Mouse (Mus musculus) lung, postnatal 25 days (tissue): ENCODE results near the gene Ermp1.
A peak's percentile ranks its signal among the peaks of the same experiment; 100 is the strongest.

Experiments used
- DNase-seq: peaks from one replicate; pipeline ENCODE4 v3.0.0; 2022; ENCODE audit warnings: low spot score

The Ermp1 gene

GRCm38 (mm10) chr19:29661974-29662580, 13.9 kb upstream of the Ermp1 start:
- DNase-seq = no peak

GRCm38 (mm10) chr19:29660835-29661764, 12.9 kb upstream of the Ermp1 start:
- no peak for DNase-seq

- DNase-seq = no peak
Measured at GRCm38 (mm10) chr19:29659705-29660104, 11.5 kb upstream of the Ermp1 start.

GRCm38 (mm10) chr19:29658836-29659235, 10.6 kb upstream of the Ermp1 start:
- no peak for DNase-seq

GRCm38 (mm10) chr19:29657558-29657957, 9.3 kb upstream of the Ermp1 start:
- no peak for DNase-seq

- no peak for DNase-seq
Measured at GRCm38 (mm10) chr19:29657033-29657432, 8.8 kb upstream of the Ermp1 start.

- DNase-seq = no peak
Measured at GRCm38 (mm10) chr19:29656620-29657019, 8.4 kb upstream of the Ermp1 start.

GRCm38 (mm10) chr19:29656029-29656428, 7.8 kb upstream of the Ermp1 start:
- DNase-seq = no peak

- no peak for DNase-seq
Measured at GRCm38 (mm10) chr19:29655148-29655547, 6.9 kb upstream of the Ermp1 start.

- no peak for DNase-seq
Measured at GRCm38 (mm10) chr19:29653768-29654265, 5.6 kb upstream of the Ermp1 start.

GRCm38 (mm10) chr19:29649683-29650082, 1.5 kb upstream of the Ermp1 start:
- no peak for DNase-seq

GRCm38 (mm10) chr19:29648550-29648914, 317 bp upstream of the Ermp1 start:
- no peak for DNase-seq

- DNase-seq = no peak
Measured at GRCm38 (mm10) chr19:29644747-29645146, 3.5 kb downstream of the Ermp1 start.

- no peak for DNase-seq
Measured at GRCm38 (mm10) chr19:29643194-29643922, 4.9 kb downstream of the Ermp1 start.

- DNase-seq = no peak
Measured at GRCm38 (mm10) chr19:29642211-29642610, 6.0 kb downstream of the Ermp1 start.

GRCm38 (mm10) chr19:29641510-29641909, 6.7 kb downstream of the Ermp1 start:
- no peak for DNase-seq

- peak; percentile 9 for DNase-seq
Measured at GRCm38 (mm10) chr19:29641055-29641454, 7.2 kb downstream of the Ermp1 start.

- DNase-seq = no peak
Measured at GRCm38 (mm10) chr19:29612102-29612501, 36.1 kb downstream of the Ermp1 start.

GRCm38 (mm10) chr19:29610907-29611306, 37.3 kb downstream of the Ermp1 start:
- peak; percentile 2 for DNase-seq

- no peak for DNase-seq
Measured at GRCm38 (mm10) chr19:29608212-29608611, 40.0 kb downstream of the Ermp1 start.

- DNase-seq = no peak
Measured at GRCm38 (mm10) chr19:29607521-29607920, 40.7 kb downstream of the Ermp1 start.

- DNase-seq = no peak
Measured at GRCm38 (mm10) chr19:29604653-29605052, 43.6 kb downstream of the Ermp1 start.
